Mouse (Mus musculus): Measurements from ENCODE around the gene Ssr2. TPM values are rescaled to one million over a fixed set of nuclear protein-coding genes. Genes with fewer than 3 reads are reported as not detected.
"Not testable (repeated sequence)": the region's sequence is repeated elsewhere in the genome, so short reads cannot be mapped to it uniquely, and the experiment has no call there.

Ssr2 gene
- polyA plus RNA-seq, 1 experiment = 84.8 TPM

DNA sequence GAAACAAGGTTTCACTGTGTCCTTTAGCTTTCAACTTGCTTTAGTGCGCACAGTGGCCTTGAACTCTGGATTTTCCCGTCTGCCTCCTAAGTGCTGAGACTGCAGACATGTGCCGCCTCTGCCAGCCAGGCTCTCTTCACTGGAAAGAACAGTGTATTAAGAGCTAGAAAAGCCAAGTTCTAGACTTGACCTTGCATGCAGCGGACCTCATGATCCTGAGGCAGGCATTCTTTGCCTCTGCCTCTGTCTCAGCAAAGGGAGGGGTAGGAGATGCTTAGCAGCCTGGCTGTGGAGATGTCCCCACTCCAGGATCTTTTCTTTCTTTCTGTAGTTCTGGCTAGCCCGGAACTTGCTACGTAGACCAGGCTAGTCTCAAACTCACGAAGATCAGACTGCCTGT, 29.2 kb downstream of the Ssr2 start:
- no peak overlapping the region for H3K4me3 ChIP-seq (replicated peaks; ENCODE audit: control insufficient read depth, low read depth, low read length)
- H3K4me1 ChIP-seq (ENCODE audit: control insufficient read depth, insufficient read depth, low read length) = peaks cover 2% of the 10 kb centered on the region; the same call in 1 of the 2 replicates
- H3K27ac ChIP-seq (ENCODE audit: control insufficient read depth, insufficient read depth, low read depth, low read length, poor library complexity) = no peak overlapping the region
- no peak for TF ChIP-seq CTCF (IDR thresholded peaks at IDR 0.05; ENCODE audit: control insufficient read depth, insufficient read depth, low read length)
- TF ChIP-seq POLR2A (IDR thresholded peaks at IDR 0.05; ENCODE audit: borderline replicate concordance, control insufficient read depth, low read depth, low read length) = no peak
- 86% methylated on average over 7 of the region's 7 CpGs for WGBS

DNA sequence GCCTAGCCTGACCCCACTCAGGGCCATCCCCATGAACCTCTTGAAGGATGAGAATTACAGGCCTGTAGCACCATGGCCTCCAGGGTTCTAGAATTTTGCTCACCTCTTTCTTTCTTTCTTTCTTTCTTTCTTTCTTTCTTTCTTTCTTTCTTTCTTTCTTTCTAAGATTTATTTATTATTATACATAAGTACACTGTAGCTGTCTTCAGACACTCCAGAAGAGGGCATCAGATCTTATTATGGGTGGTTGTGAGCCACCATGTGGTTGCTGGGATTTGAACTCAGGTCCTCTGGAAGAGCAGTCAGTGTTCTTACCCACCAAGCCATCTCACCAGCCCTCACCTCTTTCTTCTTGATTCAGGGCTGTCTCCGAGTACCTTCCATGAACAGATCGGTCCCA, 30.0 kb downstream of the Ssr2 start, which contains the start of gene Arhgef2:
TSS of gene Arhgef2 (plus strand) at position 301 of the 400 bp plus-strand sequence.
- not testable (repeated sequence) for H3K4me1 ChIP-seq (ENCODE audit: control insufficient read depth, insufficient read depth, low read length); H3K27ac ChIP-seq (ENCODE audit: control insufficient read depth, insufficient read depth, low read depth, low read length, poor library complexity); H3K4me3 ChIP-seq (replicated peaks; ENCODE audit: control insufficient read depth, low read depth, low read length)
- 87% methylated on average over 2 of the region's 2 CpGs for WGBS

DNA sequence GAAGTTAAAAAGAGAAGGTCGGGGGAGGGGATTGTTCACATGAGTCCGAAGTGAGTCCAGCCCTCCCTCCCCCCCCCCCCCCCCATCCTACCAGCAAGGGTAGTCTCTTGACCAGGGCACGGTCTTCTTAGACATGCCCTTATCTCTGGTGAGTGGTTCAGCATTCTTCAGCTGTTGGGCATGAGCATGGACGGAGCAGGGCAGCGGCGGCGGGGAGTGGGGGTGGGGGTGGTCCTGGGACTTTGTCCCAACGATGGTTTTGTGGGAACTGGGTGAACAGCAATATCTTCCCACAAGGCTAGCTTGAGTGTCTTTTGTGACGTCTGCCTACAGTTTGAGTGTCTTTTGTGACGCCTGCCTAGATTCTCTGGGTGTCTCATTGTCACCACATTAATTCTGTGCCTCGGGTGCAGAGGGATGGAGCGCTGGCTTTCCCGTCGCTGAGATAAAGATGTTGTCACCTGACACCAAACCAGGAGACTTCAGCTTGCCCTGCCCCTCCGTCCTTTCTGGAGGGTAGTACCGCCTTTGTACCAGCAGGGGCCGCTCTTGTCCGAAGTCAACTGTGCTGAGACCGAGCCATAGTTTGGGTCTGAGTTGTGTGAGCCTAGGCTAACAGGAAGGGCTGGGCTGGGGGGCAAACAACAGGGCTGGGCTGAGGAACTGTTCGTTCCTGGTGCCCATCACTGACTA, 31.5 kb downstream of the Ssr2 start:
- Histone ChIP-seq H3K27ac (ENCODE audit: control insufficient read depth, insufficient read depth, low read depth, low read length, poor library complexity) (no peak overlapping the region), H3K4me1 (ENCODE audit: control insufficient read depth, insufficient read depth, low read length) (peaks cover 2% of the 10 kb centered on the region; the same call in 1 of the 2 replicates), H3K4me3 (replicated peaks; ENCODE audit: control insufficient read depth, low read depth, low read length) (no peak overlapping the region)
- no peak for TF ChIP-seq POLR2A (IDR thresholded peaks at IDR 0.05; ENCODE audit: borderline replicate concordance, control insufficient read depth, low read depth, low read length)
- peak; percentile 98 for TF ChIP-seq CTCF (IDR thresholded peaks at IDR 0.05; ENCODE audit: control insufficient read depth, insufficient read depth, low read length)
- 1% methylated on average over 20 of the region's 20 CpGs for WGBS

DNA sequence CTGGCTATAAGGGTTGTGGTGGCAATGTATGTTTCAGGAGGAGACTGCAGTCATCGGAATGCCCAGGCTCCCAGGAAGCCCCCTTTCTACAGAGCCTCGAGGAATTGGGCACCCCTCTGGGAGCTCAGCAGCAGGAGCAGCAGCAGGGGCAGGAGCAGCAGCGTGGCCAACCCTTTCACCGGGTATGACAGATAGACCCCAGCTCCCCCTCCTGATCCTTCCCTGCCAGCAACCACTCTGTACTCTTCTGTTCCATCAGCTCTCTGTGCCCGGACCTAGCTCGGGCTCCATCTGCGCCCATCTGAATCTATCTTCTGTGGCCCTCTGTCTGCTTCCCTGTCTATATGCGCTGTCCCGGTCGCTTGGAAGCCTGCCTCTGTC, 32.1 kb downstream of the Ssr2 start:
- Histone ChIP-seq H3K4me3 (replicated peaks; ENCODE audit: control insufficient read depth, low read depth, low read length) (no peak overlapping the region), H3K4me1 (ENCODE audit: control insufficient read depth, insufficient read depth, low read length) (peaks cover 2% of the 10 kb centered on the region; the same call in 1 of the 2 replicates), H3K27ac (ENCODE audit: control insufficient read depth, insufficient read depth, low read depth, low read length, poor library complexity) (no peak overlapping the region)
- WGBS = 40% methylated on average over 10 of the region's 10 CpGs
- TF ChIP-seq POLR2A (IDR thresholded peaks at IDR 0.05; ENCODE audit: borderline replicate concordance, control insufficient read depth, low read depth, low read length) (no peak), CTCF (IDR thresholded peaks at IDR 0.05; ENCODE audit: control insufficient read depth, insufficient read depth, low read length) (no peak)

DNA sequence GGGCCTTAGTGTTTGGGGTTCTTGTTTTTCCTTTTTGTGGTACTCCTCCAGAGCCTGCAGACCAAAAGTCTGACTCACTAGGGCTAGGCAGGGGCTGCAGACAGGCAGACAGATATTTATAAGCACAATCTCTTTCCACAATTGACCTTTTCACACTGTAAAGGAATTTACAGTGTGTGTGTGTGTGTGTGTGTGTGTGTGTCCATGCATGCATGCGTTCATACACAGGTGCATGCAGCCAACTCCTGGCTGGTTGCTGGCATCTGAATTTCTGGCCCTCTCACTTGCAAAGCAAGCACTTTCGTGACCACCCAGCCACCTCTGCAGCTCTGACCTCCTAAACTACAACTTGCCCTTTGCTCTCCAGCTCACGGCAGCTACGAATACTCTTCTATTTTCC, 33.4 kb downstream of the Ssr2 start:
- Histone ChIP-seq H3K4me3 (replicated peaks; ENCODE audit: control insufficient read depth, low read depth, low read length) (no peak overlapping the region), H3K27ac (ENCODE audit: control insufficient read depth, insufficient read depth, low read depth, low read length, poor library complexity) (no peak overlapping the region), H3K4me1 (ENCODE audit: control insufficient read depth, insufficient read depth, low read length) (peaks cover under 1% of the 10 kb centered on the region; the same call in 1 of the 2 replicates)
- 78% methylated on average over 4 of the region's 4 CpGs for WGBS
- TF ChIP-seq POLR2A (IDR thresholded peaks at IDR 0.05; ENCODE audit: borderline replicate concordance, control insufficient read depth, low read depth, low read length) (no peak), CTCF (IDR thresholded peaks at IDR 0.05; ENCODE audit: control insufficient read depth, insufficient read depth, low read length) (no peak)

DNA sequence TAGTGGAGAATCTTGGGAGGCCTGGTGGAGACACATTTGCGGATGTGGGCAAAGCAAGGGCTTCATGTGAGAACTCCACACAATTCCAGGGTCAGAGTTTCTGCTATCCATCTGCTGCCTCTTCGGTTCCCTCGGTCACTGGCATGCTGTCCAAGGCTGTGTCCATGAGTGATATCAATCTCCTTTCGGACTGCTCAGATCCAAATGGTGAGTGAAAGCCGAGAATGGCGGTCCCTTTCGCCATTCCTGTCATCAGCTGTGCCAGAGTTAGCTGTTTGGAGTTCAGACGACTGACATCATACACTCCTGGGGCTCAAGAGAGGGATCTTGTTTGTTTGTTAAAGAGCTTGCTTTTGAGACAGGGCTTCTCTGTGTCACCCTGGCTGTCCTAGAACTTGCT, 38.7 kb downstream of the Ssr2 start:
- WGBS = 84% methylated on average over 8 of the region's 8 CpGs
- no peak for TF ChIP-seq POLR2A (IDR thresholded peaks at IDR 0.05; ENCODE audit: borderline replicate concordance, control insufficient read depth, low read depth, low read length)
- TF ChIP-seq CTCF (IDR thresholded peaks at IDR 0.05; ENCODE audit: control insufficient read depth, insufficient read depth, low read length) = no peak
- H3K27ac ChIP-seq (ENCODE audit: control insufficient read depth, insufficient read depth, low read depth, low read length, poor library complexity) = no peak overlapping the region
- no peak overlapping the region for H3K4me3 ChIP-seq (replicated peaks; ENCODE audit: control insufficient read depth, low read depth, low read length)
- peaks cover 3% of the 10 kb centered on the region for H3K4me1 ChIP-seq (ENCODE audit: control insufficient read depth, insufficient read depth, low read length)

DNA sequence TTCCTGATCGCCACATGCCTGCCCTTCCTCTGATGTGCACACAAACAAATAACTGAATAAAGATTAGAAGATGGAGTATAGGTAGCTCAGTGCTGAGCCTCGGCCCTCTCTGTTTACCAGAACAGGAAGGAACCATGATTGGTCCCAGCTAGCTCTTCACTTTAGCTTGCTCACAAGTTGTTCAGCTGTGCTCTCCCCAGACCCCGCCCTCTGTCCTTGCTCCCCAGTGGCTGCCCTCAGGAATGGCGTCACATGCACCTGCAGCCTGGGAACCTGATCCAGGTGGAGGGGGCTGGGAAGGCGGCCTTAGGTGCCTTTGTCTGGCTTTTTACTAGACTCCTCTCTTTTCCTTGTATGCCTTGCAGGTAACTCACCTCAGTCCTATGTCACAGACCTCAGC, 39.4 kb downstream of the Ssr2 start:
- Histone ChIP-seq H3K4me3 (replicated peaks; ENCODE audit: control insufficient read depth, low read depth, low read length) (no peak overlapping the region), H3K4me1 (ENCODE audit: control insufficient read depth, insufficient read depth, low read length) (peaks cover 5% of the 10 kb centered on the region), H3K27ac (ENCODE audit: control insufficient read depth, insufficient read depth, low read depth, low read length, poor library complexity) (no peak overlapping the region)
- no peak for TF ChIP-seq POLR2A (IDR thresholded peaks at IDR 0.05; ENCODE audit: borderline replicate concordance, control insufficient read depth, low read depth, low read length)
- 64% methylated on average over 5 of the region's 5 CpGs for WGBS

DNA sequence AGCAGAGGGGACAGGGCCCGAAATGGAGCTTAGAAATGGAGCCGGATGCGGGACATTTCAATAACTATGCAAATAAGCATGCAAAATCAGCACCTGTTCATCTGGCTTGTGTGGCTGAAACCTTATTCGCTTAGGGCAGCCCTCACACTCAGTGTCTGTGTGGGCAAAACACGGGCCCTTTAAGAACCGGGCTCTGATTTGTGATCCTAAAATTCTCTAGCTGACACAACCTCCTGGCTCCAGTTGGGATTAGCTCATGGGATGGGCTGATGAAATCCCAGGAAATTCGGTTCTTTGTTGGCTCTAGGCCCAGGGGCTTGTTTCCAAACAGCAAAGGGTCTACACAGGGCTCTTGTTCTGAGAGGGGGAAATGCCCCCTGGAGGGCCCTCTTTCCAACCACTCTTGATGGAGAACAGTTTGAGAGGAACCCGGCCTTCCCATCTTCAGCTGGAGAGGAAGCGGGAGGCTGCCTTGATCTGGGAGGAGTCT, 40.3 kb downstream of the Ssr2 start:
- Histone ChIP-seq H3K4me3 (replicated peaks; ENCODE audit: control insufficient read depth, low read depth, low read length) (no peak overlapping the region), H3K27ac (ENCODE audit: control insufficient read depth, insufficient read depth, low read depth, low read length, poor library complexity) (no peak overlapping the region), H3K4me1 (ENCODE audit: control insufficient read depth, insufficient read depth, low read length) (peaks cover 5% of the 10 kb centered on the region)
- WGBS = 78% methylated on average over 9 of the region's 9 CpGs
- TF ChIP-seq CTCF (IDR thresholded peaks at IDR 0.05; ENCODE audit: control insufficient read depth, insufficient read depth, low read length) (no peak), POLR2A (IDR thresholded peaks at IDR 0.05; ENCODE audit: borderline replicate concordance, control insufficient read depth, low read depth, low read length) (no peak)

All from bone marrow, adult 2 months (tissue).